Mouse (Mus musculus) adrenal gland, postnatal 14 days (tissue): ENCODE data around the gene Papln. TPM values are rescaled to one million over a fixed set of nuclear protein-coding genes. Genes with fewer than 3 reads are reported as not detected.

ENCODE experiments used
- DNase-seq: peaks from one replicate; pipeline ENCODE4 v3.0.0; 2021; ENCODE audit warnings: mixed read lengths
- long read RNA-seq, 2 experiments: library from polyadenylated mRNA; stranded (forward); transcript quantifications; one replicate each; pipeline ENCODE4 v2.0.0; 2021
- total RNA-seq: library from RNA; stranded (reverse); gene quantifications from 2 replicates; pipeline ENCODE4 v1.2.3, GENCODE M21; 2021

The Papln gene
- 8.5 and 9.1 TPM in 2 replicates for total RNA-seq
- long read RNA-seq, experiment 1, full-length matches to known transcripts = 1 of 3 reads
- long read RNA-seq, experiment 1, partial matches to known transcripts = 1 of 3 reads
- long read RNA-seq, experiment 1, other reads (novel, unspliced or antisense) = 1 of 3 reads
- long read RNA-seq, experiment 2, partial matches to known transcripts = 3 of 3 reads
- long read RNA-seq, experiment 2, other reads (novel, unspliced or antisense) = 0 of 3 reads

- DNase-seq = peak; percentile 63
Observed at GRCm38 (mm10) chr12:83763311-83764043, at the start of gene Papln. Gene Papln (plus strand): TSS chr12:83763634.

DNA sequence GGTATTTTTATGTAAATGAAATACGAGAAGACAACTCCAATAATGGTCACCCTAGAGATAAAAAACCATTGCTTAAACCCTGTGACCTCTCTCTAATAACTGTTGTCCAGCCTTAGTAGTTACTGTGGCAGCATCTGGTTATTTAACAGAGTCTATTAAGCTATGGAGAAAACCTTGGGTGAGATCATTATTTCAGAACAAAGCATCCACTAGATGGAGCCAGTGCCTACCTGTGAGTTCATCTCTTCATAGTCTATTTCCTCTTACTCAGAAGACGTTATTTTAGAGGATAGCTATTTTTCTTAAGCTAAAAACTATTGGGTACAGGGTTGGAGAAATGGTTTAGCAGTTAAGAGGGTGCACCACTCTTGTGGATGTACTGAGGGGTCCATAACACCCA, 49.7 kb upstream of the Papln start:
- peak; percentile 53 for DNase-seq

- peak; percentile 84 for DNase-seq
Observed at GRCm38 (mm10) chr12:83716416-83717184, 46.8 kb upstream of the Papln start.

DNA sequence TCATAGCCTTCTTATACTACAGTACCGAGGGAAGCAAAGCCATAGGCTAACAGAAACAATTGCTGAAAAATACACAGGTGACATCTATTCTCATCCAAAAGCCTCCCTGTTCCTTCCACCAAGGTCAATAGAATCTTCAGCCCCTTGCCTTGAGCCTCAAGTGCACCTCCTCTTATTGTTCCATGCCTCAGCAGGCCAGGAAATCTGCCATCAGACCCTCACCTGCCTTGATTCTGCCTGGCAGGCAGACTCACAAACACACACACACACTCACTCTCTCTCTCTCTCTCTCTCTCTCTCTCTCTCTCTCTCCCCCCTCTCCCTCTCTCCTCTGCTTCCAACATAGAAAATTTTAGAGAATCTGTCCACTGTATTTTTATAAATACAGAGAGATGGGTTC, 44.0 kb upstream of the Papln start:
- DNase-seq = no peak

DNA sequence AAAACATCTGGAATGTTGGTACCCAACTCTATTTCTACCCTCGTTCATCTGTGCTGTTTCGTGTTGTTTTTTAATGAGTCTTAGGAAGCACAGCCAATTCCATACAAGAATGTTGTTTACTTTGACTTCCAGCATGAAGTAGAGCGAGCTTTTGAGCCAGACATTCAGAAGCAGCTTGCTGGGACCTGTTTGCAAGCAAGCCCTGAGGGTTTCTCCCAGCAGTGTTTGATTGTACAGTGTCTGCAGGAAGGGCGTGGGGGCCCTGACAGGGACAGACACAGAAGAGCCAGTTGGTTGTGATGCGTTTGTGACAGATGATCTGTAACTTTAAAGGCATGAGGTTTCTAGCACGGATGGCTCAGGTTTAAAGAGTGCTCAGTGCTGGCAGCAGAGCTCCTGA, 42.2 kb upstream of the Papln start:
- no peak for DNase-seq

- no peak for DNase-seq
Observed at GRCm38 (mm10) chr12:83723037-83723436, 40.4 kb upstream of the Papln start.

GRCm38 (mm10) chr12:83726510-83727308, 36.7 kb upstream of the Papln start:
- DNase-seq = no peak

DNA sequence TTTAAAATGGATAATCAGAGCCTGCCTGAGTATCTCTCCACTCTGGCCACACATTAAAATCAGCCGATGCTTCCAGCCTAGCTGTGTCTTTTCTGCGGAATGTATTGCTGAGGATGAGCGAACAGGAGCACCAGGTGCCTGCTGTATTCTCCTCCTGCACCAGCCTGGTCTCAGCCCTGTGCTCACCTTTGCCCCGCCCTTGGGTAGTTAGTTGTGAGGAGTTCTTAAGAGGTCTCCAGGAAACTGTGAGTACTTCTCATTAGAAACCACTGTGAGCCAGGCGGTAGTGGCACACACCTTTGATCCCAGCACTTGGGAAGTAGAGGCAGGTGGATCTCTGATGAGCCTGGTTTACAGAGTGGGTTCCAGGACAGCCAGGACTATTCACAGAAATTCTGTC, 31.2 kb upstream of the Papln start:
- DNase-seq = no peak

GRCm38 (mm10) chr12:83734047-83734446, 29.4 kb upstream of the Papln start:
- no peak for DNase-seq

- DNase-seq = no peak
Observed at GRCm38 (mm10) chr12:83736236-83736635, 27.2 kb upstream of the Papln start.

GRCm38 (mm10) chr12:83738651-83739050, 24.8 kb upstream of the Papln start:
- DNase-seq = no peak

DNA sequence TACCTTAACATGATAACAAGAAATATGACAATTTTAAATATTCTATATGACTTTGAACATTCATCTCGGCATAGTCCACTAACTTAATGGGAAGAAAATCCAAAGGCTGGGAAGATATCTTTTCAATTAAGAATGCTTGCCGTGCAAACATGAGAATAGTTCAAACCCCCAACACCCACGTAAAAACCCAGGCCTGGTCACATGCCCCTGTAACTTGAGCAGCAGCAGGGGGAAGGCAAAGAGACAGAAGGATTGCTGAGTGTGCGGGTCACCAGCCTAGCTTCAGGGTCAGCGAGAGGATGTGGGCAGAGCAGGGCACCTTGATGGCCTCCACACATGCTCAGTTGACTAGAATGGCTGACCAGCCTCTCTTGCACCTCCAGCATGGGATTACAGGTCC, 21.7 kb upstream of the Papln start:
- DNase-seq = no peak

DNA sequence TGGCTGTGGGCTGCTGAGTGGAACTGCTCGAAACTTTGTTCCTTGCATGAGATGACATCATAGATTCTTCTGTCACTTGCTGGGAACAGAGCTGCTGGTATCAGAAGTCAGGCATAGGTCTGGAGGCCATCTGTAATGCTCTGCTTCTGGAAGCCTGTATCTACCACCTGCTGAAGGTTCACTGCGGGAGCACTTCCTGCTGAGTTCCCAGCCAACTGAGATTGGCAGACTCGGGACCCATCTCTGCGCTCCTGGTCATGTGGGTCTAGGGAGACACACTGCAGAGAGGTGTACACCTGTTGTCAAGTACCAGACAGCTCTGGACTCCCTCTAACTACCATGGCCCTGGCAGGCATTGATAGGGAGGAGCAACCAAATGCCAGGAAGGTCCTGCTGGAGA, 20.6 kb upstream of the Papln start:
- DNase-seq = no peak

GRCm38 (mm10) chr12:83743712-83744111, 19.7 kb upstream of the Papln start:
- no peak for DNase-seq

GRCm38 (mm10) chr12:83749186-83749585, 14.2 kb upstream of the Papln start:
- no peak for DNase-seq

DNA sequence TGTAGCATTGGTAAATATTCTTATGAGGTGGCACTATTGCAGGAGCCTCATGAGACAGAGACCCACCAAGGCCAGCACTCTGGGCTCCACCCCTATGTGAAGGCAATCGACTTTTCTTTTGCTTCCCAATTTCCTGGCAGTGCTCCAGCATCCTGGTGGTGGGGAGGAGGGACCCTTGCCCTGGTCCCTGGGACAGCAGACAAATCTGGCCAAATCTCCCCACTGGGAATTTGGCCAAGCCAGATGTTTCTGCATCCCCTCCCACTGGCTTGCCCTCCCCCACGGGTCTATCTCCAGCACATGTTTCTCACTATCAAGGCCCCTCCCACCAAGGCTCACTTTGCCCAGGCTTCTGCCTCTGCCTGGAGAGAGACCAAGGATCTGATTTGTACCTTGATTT, 10.9 kb upstream of the Papln start:
- DNase-seq = peak; percentile 22

DNA sequence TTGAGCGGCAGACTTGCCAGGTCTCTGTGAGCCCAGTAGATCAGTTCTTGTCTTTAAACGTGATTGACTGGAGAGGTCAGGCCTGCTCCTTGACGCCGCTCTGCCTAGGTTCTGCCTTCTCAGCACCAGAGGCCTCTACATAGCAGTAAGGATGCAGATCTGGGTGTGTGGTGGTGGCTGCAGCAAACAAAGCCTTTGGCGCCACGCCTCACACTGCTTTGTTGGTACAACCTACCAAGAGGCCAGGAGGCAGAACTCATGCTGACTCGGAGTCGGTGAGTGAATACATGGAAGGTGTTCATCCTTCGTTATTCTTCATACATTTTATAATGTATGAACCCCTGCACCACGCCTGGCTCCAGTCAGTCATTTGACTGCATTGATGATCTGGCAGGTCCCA, 4.7 kb upstream of the Papln start:
- no peak for DNase-seq

GRCm38 (mm10) chr12:83760201-83760600, 3.2 kb upstream of the Papln start:
- DNase-seq = no peak

DNA sequence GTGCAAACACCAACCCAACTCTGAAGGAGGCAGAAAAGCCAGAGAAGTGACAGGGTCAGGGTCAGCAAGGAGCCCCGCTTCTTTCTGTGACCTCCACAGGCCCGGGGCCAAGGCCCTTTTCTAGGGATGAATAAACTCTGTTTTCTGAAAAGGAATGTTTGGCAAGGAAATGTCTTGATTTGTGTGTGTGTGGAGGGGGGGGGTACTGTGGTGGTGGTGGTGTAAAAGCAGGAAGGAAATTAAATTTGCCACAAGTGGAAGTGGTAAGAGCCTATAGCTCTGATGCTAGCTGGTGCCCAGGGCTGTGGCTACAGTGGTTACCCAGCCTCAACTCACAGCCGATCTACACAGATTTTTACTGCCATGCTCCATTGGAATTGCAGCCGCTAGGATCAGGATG, 728 bp upstream of the Papln start:
- DNase-seq = peak; percentile 47

DNA sequence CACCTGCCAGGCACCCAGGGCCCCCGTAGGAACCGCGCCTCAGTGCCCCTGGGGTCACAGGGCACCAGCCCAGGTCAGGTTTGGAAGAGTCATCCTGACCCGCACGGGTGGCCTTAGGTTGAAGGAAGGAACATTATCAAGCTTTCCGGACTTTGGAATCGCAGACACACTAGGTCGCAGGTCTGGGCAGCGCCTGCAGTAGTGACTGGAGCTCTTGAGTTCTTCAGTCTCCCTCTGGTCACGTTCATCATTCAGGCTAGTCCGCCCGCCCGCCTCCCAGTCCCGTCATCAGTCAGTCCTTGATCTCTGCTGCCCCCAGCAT, 571 bp downstream of the Papln start:
- DNase-seq = no peak

- DNase-seq = no peak
Observed at GRCm38 (mm10) chr12:83764519-83764918, 1.1 kb downstream of the Papln start.

DNA sequence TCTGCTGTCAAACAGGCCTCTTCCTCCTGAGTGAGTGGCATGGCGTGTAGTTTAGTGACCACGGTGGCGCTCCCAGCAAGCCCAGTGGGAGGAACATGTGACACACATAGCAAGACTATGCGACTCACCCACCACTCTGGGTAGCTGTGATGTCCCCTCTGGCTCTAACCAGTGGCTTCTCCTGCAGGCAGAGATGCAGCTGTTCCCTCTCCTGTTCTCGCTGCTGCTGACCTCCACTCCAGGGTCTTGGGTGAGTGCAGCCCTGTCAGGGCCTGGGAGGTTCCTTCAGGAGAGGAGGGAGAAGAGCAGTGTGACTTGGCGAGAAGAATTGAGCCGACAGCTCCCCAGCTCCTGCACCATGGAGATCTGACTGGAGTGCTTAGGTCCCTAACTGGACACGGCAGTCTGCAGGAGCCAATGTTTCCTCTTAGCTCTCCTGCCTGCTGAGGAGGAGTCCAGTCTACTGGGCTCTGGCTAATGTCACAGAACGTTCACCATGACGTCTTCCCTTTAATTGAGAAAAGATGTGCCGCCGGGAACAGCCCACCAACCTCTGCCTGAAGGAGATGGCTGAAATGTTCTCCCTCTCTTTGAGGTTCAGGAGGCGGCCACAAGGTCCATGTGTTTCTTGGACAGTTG, 2.6 kb downstream of the Papln start:
- no peak for DNase-seq
